Comparison of ENCODE assay signal across 8 mouse cellular contexts in the genomic region with DNA sequence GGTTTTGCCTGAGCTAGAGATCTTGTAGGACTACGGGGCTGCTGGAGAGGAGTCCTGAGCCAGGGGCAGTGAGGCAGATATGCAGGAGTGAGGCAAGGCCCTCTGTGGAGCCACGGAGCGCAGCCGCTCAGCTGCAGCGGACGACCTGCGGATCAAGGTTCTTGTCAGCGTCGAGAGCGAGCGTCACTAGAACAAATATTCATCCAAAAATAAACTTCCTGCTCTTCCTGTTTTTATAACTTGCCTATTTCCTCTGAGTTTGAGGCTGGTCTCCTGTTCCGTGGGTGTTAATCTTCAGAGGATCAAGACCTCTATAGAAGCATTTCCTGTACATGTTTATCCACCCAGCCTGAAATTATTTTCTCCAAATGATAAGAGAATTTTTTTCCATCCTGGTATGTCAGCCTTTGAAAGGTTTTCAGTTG. TPM values are rescaled to one million over a fixed set of nuclear protein-coding genes. Genes with fewer than 3 reads are reported as not detected.
DNase-seq lines count a peak whose midpoint lies in the region; ATAC-seq and TF ChIP-seq lines count a peak whose summit lies in the region.

No protein-coding gene starts in this region.

- no peak for TF ChIP-seq CTCF in layer of hippocampus, adult 2 months (conservative IDR thresholded peaks at IDR 0.05)

- no peak for ATAC-seq in embryonic facial prominence, embryonic 14.5 days (ENCODE audit: low read depth)
- ATAC-seq in kidney, embryonic 15.5 days (replicated peaks; ENCODE audit: low FRiP score) = peak; percentile 56
- peak; percentile 26 for ATAC-seq in megakaryocyte progenitor cell, adult 5-6 weeks (replicated peaks; ENCODE audit: poor library complexity)
- no peak for ATAC-seq in cerebellum, adult (ENCODE audit: insufficient number of reproducible peaks, low FRiP score, low TSS enrichment)
- no peak for ATAC-seq in megakaryocyte-erythroid progenitor cell, adult 5-6 weeks (replicated peaks; ENCODE audit: low FRiP score, low TSS enrichment, poor library complexity, severe bottlenecking)

- 61% methylated on average over 12 of the region's 12 CpGs for WGBS in embryonic facial prominence, embryonic 14.5 days
- WGBS in kidney, embryonic 15.5 days = 13% methylated on average over 12 of the region's 12 CpGs

- no peak overlapping the region for H3K4me2 ChIP-seq in embryonic facial prominence, embryonic 14.5 days (ENCODE audit: low read depth, low read length)
- H3K4me2 ChIP-seq in kidney, embryonic 15.5 days = peak overlapping the region; percentile 30

- H3K4me3 ChIP-seq in layer of hippocampus, adult 2 months = no peak overlapping the region
- H3K4me3 ChIP-seq in embryonic facial prominence, embryonic 14.5 days (ENCODE audit: low read depth, low read length) = no peak overlapping the region
- no peak overlapping the region for H3K4me3 ChIP-seq in kidney, embryonic 15.5 days (replicated peaks)

- DNase-seq in layer of hippocampus, adult 2 months (ENCODE audit: low spot score in 2 of 2) = no peak
- no peak for DNase-seq in layer of hippocampus, adult 9-11 months
- peak; percentile 59 for DNase-seq in embryonic facial prominence, embryonic 14.5 days (ENCODE audit: low spot score)
- no peak for DNase-seq in frontal cortex, postnatal 14 days (ENCODE audit: low spot score in 2 of 2)

- peaks cover 30% of the 10 kb centered on the region for H3K4me1 ChIP-seq in embryonic facial prominence, embryonic 14.5 days (ENCODE audit: control insufficient read depth, insufficient read depth, low read length)
- H3K4me1 ChIP-seq in kidney, embryonic 15.5 days = peaks cover 87% of the 10 kb centered on the region

- H3K27ac ChIP-seq in layer of hippocampus, adult 2 months = peak overlapping the region; percentile 61
- H3K27ac ChIP-seq in embryonic facial prominence, embryonic 14.5 days (replicated peaks; ENCODE audit: low read depth, low read length) = no peak overlapping the region; the same call in 1 of the 2 replicates
- H3K27ac ChIP-seq in kidney, embryonic 15.5 days = peak overlapping the region; percentile 88

- no peaks in the 10 kb centered on the region for H3K27me3 ChIP-seq in embryonic facial prominence, embryonic 14.5 days (replicated peaks; ENCODE audit: control insufficient read depth, insufficient read depth, low read length)
- H3K27me3 ChIP-seq in kidney, embryonic 15.5 days = no peaks in the 10 kb centered on the region

- H3K9me3 ChIP-seq in embryonic facial prominence, embryonic 14.5 days (ENCODE audit: control insufficient read depth, low read length) = no peaks in the 10 kb centered on the region
- no peaks in the 10 kb centered on the region for H3K9me3 ChIP-seq in kidney, embryonic 15.5 days (replicated peaks)

- H3K36me3 ChIP-seq in embryonic facial prominence, embryonic 14.5 days (ENCODE audit: control insufficient read depth, insufficient read depth, low read length) = no peaks in the 10 kb centered on the region
- H3K36me3 ChIP-seq in kidney, embryonic 15.5 days = no peaks in the 10 kb centered on the region

- no peak overlapping the region for H3K9ac ChIP-seq in embryonic facial prominence, embryonic 14.5 days (ENCODE audit: low read depth, low read length)
- no peak overlapping the region for H3K9ac ChIP-seq in kidney, embryonic 15.5 days

RNA-seq across cellular contexts. Expression of a gene that starts 39.6 kb away (rescaled TPM):
- 10 to 100 TPM; 88.2 to 89.4 TPM for total RNA-seq in layer of hippocampus, adult 2 months (2021)
- 7.7 and 8.7 TPM in 2 replicates for polyA plus RNA-seq in embryonic facial prominence, embryonic 14.5 days (2014; fragmentation: Nextera tagmentation; extraction: Ambion mirVana)
- polyA plus RNA-seq in kidney, embryonic 15.5 days (2015; fragmentation: Nextera tagmentation; extraction: Ambion mirVana) = 9.8 and 11.0 TPM in 2 replicates
- 16.9 and 20.7 TPM in 2 replicates for total RNA-seq in megakaryocyte progenitor cell, adult 5-6 weeks (2015)
- total RNA-seq in megakaryocyte progenitor cell, adult 5-6 weeks (2017) = 4.4 and 5.0 TPM in 2 replicates
- 21.5 and 23.6 TPM in 2 replicates for total RNA-seq in megakaryocyte-erythroid progenitor cell, adult 5-6 weeks (2014; fragmentation: Nextera tagmentation)
- total RNA-seq in megakaryocyte-erythroid progenitor cell, adult 5-6 weeks (2017) = 4.6 and 5.4 TPM in 2 replicates

Comparison
In these comparisons a context has a peak if more than half of its experiments do, and no peak if none do; other contexts are left out.
1. ATAC-seq: peak in kidney, embryonic 15.5 days (single experiment) and megakaryocyte progenitor cell, adult 5-6 weeks (single experiment); none in embryonic facial prominence, embryonic 14.5 days (single experiment), cerebellum, adult (single experiment) and megakaryocyte-erythroid progenitor cell, adult 5-6 weeks (single experiment).